Mouse (Mus musculus): ENCODE measurements around the gene Wfdc2.

- TF ChIP-seq CTCF (IDR thresholded peaks at IDR 0.05; ENCODE audit: low read depth) (no peak), EP300 (IDR thresholded peaks at IDR 0.05; ENCODE audit: low read depth) (no peak)
These were observed 38.0 kb downstream of the Wfdc2 start for GRCm38 (mm10) chr2:164600179-164600578.

All from heart, postnatal 0 days (tissue).